Mouse (Mus musculus): Measurements from ENCODE around the gene Fam186b. TPM values are rescaled to one million over a fixed set of nuclear protein-coding genes. Genes with fewer than 3 reads are reported as not detected.

Fam186b gene
- total RNA-seq (2014; fragmentation: Nextera tagmentation) (not detected in 2 replicates), total RNA-seq (2017) (not detected in 2 replicates)

DNA sequence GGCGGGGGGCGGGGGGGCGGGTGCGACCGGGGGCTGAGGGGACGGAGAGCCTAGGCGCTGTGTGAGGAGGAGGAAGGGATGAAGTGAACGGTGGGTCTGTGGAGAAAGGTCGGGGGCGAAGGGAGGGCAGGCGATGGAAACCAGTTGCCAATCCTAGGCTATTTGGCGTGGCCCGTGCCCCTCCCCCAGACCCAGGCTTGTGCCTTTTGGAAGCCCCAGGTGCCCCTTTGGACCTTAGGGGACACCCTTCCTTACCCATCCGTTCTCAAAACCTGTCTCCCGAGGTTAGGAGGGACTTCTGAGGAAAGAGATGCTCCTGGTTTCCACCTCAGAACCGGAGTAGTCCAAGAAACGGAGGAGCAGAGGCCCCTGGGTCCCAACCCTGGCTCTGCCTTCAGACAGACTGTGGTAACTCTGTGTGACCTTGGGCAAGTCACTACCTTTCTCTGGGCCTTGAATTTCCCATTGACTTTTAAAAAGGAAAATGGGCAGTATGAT lies at the start of gene Fam186b:
Fam186b (minus strand) TSS at position 405 of the 498 bp plus-strand sequence.
- ATAC-seq (replicated peaks; ENCODE audit: low FRiP score, low TSS enrichment, poor library complexity, severe bottlenecking): 0 out of 2 replicates have a peak, but pooled peaks have one; percentile 30

- ATAC-seq (replicated peaks; ENCODE audit: low FRiP score, low TSS enrichment, poor library complexity, severe bottlenecking): no peak
Observed at GRCm38 (mm10) chr15:99344961-99345360, 49.3 kb upstream of the Fam186b start.

DNA sequence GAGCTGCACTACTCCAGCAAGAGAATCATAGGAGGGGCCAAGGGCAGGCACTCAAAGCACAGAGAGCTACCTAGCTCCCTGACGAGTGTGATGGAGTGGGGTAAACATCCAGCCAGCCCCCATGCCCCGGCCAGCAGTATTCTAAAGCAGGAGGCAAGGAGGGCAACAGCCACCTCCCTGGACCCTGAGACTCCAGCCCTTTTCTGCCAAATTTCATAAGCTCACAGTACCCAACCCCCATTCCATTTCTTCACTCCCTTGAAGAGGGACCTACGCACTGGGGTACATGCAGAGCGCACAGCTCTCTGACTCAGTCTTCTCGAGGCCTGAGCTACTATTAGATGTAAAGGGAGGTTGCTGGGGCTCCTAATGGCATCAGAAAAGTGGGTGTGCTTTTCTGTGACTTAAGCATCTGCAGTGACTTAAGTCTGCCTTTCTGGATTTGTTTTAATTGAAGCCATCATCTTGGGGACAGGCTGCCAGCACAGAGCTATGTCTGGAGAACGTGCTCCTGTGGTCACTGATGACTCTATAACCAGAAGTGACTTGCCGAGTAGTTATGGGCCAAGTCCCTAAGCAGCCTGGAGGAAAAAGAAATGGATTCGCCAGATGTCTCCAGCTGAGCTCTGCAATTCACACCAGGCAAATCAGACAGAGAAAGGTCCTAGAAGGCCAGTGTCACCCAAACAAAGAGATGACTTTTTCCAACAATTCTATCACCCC lies 48.6 kb upstream of the Fam186b start:
- ATAC-seq (replicated peaks; ENCODE audit: low FRiP score, low TSS enrichment, poor library complexity, severe bottlenecking): no peak

DNA sequence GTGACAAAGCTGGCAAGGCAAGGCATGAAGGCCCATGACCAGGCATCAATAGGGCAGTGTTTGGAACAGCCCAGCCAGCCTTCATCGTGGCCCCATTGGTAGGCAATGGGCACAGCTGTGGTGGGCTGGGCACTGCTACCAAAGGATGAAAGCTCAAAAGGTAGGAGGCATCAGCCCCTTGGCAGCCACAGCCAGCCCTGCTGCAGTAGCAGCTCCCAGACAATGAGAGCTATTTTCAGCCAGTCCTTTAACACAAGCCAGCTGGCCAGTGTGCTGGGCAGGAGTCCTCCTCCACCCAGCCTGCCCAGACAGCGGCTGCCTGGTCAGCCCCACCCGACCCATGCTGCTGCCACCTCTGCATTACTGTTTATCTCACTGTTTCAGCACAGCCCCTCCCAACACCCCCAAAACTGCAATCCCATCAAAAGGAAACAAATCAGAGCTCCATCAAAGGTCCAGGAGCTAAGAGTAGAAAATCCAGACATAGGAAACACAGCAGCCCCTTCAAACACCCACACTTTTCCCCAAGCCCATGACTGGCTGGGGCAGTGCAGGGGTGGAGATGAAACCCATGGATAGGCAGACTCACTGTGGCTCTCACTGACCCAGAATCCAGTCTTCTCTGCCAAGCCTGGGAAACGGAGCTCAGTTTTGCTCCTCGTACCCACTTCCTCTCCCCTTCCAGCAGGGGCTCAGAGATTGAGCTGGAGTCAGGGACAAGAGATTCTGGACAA lies 47.9 kb upstream of the Fam186b start:
- no peak for ATAC-seq (replicated peaks; ENCODE audit: low FRiP score, low TSS enrichment, poor library complexity, severe bottlenecking)

DNA sequence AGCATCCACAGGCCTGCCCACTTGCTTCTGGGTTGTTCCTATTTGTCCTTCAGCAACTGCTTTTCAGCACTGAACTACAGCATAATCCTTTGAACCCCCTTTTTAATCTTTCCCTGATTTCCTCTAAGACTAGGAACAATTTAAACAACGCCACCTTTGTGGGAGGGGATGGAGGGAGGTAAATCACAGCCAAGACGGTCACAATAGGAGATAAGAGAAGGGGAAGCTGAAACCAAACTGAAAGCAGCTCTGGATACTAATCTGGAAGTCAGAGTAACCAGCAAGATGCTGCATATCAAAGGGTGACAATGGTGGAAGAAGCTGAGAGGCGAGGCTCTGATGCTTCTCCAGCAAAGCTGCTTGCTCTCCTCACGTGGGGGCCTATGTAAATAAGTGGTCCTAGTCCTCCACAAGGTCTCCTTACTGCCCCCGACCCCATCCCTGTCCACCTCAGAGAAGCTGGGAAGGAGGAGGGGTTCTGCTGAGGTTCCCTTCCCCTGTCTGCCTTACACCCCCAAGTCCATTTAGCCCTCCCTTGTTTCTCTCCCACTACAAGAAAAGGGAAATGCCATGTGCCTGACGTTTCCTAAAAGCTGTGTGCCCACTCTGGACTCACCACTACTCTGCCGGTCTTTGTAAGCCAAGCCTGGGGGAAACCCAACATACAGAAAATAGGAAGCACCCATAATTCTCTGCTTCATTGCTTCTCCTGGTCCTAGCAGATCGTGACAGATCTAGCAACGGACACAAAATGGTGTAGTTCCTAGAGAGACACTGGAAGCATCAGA lies 46.7 kb upstream of the Fam186b start:
- no peak for ATAC-seq (replicated peaks; ENCODE audit: low FRiP score, low TSS enrichment, poor library complexity, severe bottlenecking)

DNA sequence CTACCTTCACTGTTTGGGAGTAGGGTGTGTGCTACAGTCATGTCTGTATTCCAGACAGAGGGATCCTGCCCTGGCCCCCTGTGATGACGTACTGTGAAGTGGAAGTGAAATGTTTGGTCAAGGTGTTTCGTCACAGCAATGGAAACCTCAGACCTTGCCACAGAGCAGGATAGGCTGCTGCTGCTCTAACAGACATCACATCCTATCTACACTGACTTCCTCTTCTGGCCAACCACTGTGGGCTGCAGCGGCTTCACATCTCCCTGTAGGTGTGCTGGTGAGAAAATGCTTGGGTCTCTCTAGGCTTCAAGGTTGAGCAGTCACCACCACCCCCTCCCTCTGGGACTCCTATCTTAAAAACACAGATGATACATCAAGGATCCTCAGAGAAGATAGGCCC lies 45.4 kb upstream of the Fam186b start:
- peak; percentile 56; the same call in 1 of the 2 replicates for ATAC-seq (replicated peaks; ENCODE audit: low FRiP score, low TSS enrichment, poor library complexity, severe bottlenecking)

- ATAC-seq (replicated peaks; ENCODE audit: low FRiP score, low TSS enrichment, poor library complexity, severe bottlenecking): no peak
Observed at GRCm38 (mm10) chr15:99339669-99340068, 44.0 kb upstream of the Fam186b start.

GRCm38 (mm10) chr15:99338916-99339315 lies 43.2 kb upstream of the Fam186b start:
- ATAC-seq (replicated peaks; ENCODE audit: low FRiP score, low TSS enrichment, poor library complexity, severe bottlenecking): no peak

GRCm38 (mm10) chr15:99335801-99336320 lies 40.2 kb upstream of the Fam186b start:
- no peak for ATAC-seq (replicated peaks; ENCODE audit: low FRiP score, low TSS enrichment, poor library complexity, severe bottlenecking)

DNA sequence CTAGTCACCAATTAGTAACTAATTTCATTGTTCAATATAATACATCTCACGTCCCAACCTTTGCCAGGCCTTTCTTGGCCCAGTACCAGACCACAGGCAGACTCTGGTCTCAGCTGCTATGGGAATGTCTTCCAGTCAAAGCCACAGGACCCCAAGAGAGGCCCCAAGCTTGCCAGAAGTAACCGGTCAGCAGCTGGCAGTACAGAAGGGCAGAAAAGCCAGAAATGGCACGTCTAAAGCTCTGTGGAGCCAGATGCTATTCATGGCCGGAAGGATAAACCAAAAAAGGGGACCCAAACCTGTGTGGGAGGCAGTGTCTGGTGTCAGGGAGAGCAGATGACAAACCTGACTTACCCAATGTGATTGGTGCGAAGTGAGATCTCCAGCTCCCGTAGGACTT lies 38.8 kb upstream of the Fam186b start:
- no peak for ATAC-seq (replicated peaks; ENCODE audit: low FRiP score, low TSS enrichment, poor library complexity, severe bottlenecking)

DNA sequence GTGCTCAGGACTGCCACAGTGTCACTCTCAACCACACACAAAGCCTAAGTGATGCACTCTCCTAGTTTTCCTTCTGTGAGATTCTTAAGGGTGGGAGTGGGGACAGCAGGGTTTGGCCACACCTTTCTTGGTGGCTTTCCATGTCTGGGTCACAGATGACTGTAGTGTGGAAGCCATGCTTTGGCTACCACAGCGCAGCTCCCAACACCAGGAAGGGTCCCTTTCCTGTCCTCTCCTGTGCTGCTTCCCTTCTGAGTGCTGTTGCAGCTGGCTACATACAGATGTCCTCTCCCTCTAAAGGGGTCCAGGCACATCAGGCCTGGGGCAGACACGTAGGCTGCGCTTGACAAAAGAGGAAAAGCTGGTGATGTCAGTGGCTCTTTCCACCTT lies 38.0 kb upstream of the Fam186b start:
- ATAC-seq (replicated peaks; ENCODE audit: low FRiP score, low TSS enrichment, poor library complexity, severe bottlenecking): no peak

DNA sequence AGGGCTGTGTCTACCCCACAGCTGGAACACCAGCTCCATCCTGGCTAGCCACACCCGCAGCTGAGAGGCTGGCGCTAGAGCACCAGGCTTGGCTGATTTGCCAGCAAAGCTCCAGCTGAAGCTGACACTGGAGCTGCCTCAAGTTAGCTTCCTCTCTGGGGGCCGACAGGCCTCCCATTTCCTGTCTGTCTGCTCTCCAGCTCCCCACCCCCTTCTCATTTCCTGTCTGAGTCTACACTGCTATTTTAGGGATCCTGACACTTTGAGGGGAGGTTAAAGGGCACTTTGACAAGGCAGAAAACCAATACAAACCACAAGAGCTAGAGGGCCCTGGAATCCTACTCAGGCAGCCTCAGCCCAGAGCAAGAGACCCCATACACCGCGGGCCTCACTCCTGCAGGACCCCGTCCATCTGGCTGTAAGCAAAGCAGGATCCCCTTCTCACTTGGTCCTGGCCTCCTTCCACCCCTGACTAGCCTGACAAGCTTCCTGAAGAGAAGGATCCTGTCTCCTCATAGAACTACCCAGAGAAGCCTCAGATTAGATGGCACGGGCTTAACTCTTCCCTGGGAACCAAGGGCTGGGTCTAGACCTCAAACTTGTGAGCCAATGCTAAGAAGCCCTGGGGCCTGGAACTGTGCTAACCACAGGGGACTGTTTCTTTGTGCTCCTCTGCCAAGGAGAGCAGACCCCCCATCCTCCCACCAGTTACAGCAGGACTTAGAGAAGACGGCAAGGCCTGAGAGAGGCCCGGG lies 37.4 kb upstream of the Fam186b start:
- ATAC-seq (replicated peaks; ENCODE audit: low FRiP score, low TSS enrichment, poor library complexity, severe bottlenecking): peak; percentile 52

DNA sequence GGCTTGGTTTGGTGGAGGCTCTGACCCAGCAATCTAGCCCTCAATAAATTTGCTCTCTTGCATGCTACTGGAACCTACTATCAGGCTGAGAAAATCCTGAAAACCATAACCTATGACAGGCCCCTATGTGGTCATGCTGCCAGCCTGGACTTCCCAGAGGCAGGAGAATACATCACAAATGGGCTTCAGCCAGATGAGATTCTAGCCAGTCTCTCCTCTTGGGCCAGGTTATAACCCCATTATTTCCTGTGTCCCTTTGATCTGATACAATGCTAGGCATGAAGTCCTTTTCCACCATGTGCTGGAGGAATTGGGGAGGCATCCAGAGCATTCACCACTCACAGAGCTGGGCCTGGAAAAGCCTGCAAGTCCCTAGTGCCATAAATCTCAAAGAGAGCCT lies 36.4 kb upstream of the Fam186b start:
- no peak for ATAC-seq (replicated peaks; ENCODE audit: low FRiP score, low TSS enrichment, poor library complexity, severe bottlenecking)

DNA sequence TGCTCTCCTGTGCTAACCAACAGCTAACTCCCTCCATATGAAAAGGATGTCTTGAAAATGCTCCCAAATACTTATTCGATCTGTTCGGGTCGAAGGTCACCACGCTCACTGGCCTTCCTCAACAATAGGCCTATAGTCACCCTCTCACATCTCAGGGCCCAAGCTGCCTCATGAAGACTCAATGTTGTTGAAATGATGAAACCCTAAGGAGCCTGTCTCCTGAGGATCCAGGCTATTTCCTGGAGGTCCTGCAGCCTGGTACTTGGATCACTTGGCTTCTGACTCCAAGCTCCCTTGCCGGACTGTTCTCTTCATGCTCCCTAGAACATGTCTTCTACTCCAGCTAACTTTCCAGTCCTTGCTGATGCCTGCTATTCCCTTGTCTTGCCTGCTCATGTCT lies 35.7 kb upstream of the Fam186b start:
- no peak for ATAC-seq (replicated peaks; ENCODE audit: low FRiP score, low TSS enrichment, poor library complexity, severe bottlenecking)

GRCm38 (mm10) chr15:99330324-99330723 lies 34.6 kb upstream of the Fam186b start:
- ATAC-seq (replicated peaks; ENCODE audit: low FRiP score, low TSS enrichment, poor library complexity, severe bottlenecking): no peak

DNA sequence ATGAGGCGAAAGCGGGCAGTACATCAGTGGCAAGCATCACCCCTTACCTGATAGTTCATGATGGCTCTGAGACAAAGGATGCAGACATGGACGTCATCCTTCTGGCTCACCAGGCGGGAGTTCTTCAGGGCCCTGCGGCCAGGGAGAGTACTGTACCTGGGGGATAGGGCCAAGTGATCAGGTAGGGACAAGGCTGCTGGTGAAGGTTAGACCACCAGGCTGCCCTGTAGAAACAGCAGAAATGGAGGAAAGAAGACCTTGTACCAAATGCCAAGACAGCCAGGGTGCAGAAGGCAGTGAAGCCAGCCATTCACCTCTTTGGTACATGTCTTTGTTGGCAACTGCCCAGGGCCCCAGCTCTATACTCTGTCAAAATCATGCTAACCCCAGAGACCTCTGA lies 32.3 kb upstream of the Fam186b start:
- no peak for ATAC-seq (replicated peaks; ENCODE audit: low FRiP score, low TSS enrichment, poor library complexity, severe bottlenecking)

DNA sequence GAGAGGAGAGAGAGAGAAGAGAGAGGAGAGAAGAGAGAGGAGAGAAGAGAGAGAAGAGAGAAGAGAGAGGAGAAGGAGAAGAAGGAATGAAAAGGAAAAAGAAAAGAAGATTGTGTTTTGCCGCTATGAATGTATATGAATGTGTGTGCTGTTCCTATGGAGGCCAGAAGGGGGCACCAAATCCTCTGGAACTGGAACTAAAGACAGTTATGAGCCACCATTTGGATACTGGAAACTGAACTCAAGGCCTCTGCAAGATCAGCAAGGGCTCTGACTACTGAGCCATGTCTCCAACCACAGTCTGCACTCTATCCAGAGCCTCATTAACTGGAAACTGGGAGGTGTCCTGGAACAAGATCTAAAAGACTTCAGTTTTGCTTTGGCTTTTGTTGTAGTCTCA lies 31.3 kb upstream of the Fam186b start:
- 0 out of 2 replicates have a peak, but pooled peaks have one; percentile 42 for ATAC-seq (replicated peaks; ENCODE audit: low FRiP score, low TSS enrichment, poor library complexity, severe bottlenecking)

- no peak for ATAC-seq (replicated peaks; ENCODE audit: low FRiP score, low TSS enrichment, poor library complexity, severe bottlenecking)
Observed at GRCm38 (mm10) chr15:99326407-99326806, 30.7 kb upstream of the Fam186b start.

DNA sequence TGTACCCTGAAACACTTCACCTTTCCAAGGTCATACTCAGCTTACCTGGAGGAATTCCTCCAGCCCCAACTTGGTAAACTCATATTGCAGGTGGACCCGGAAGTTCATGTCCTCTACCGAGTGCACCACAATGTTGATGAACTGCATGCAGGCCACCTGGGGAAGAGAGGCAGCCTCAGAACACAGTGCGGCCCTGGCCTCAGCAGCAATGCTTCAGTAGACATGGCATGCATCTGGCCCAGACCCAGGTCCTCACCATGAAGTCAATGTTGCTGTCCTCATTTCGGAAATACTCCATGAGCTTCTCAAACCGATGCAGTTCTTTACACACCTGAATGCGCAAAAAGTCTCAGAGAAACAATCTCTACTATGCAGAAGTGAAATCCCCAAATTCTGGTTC lies 29.9 kb upstream of the Fam186b start:
- ATAC-seq (replicated peaks; ENCODE audit: low FRiP score, low TSS enrichment, poor library complexity, severe bottlenecking): no peak
